Mouse (Mus musculus) myocyte (in vitro differentiated cells): ENCODE data around the gene Zfp523. TPM values are rescaled to one million over a fixed set of nuclear protein-coding genes. Genes with fewer than 3 reads are reported as not detected.

ENCODE experiments used
- H3K27me3 ChIP-seq: one replicate; pipeline ENCODE4 v1.6.1; 2011; ENCODE audit not compliant: control insufficient read depth, insufficient read depth, insufficient read length
- H3K36me3 ChIP-seq: one replicate; pipeline ENCODE4 v1.6.1; 2011; ENCODE audit not compliant: control insufficient read depth, insufficient read depth
- H3K4me2 ChIP-seq: one replicate; pipeline ENCODE4 v1.6.1; 2011; ENCODE audit warnings: low read depth, control low read depth
- H3K4me3 ChIP-seq: one replicate; pipeline ENCODE4 v1.5.1; 2011; ENCODE audit warnings: mild to moderate bottlenecking, control low read depth, moderate library complexity
- H3K79me2 ChIP-seq: one replicate; pipeline ENCODE4 v1.6.1; 2011; ENCODE audit not compliant: control insufficient read depth, insufficient read depth
- H3ac ChIP-seq: one replicate; pipeline ENCODE4 v1.6.1; 2011; ENCODE audit not compliant: control insufficient read depth, insufficient read length
- CEBPB ChIP-seq: IDR thresholded peaks from 2 replicates; pipeline ENCODE4 v1.6.1; 2011; ENCODE audit warnings: mild to moderate bottlenecking, moderate library complexity; ENCODE audit not compliant: poor library complexity, insufficient read depth, severe bottlenecking
- E2F4 ChIP-seq: IDR thresholded peaks from one replicate; pipeline ENCODE4 v1.6.1; 2011; ENCODE audit warnings: mild to moderate bottlenecking, control low read depth, moderate library complexity; ENCODE audit not compliant: insufficient read depth
- MAX ChIP-seq: IDR thresholded peaks from one replicate; pipeline ENCODE4 v1.6.1; 2011; ENCODE audit warnings: low read depth, mild to moderate bottlenecking, control low read depth
- MYOD1 ChIP-seq, 3 experiments: IDR thresholded peaks; one replicate each; pipeline ENCODE4 v1.6.1; 2011; ENCODE audit warnings: control low read depth in 2 of 3, low read depth in 2 of 3, mild to moderate bottlenecking in 2 of 3, moderate library complexity in 1 of 3; ENCODE audit not compliant: insufficient read length in 2 of 3, control insufficient read depth in 1 of 3
- MYOG ChIP-seq, 3 experiments: IDR thresholded peaks; one replicate each; pipeline ENCODE4 v1.6.1; 2011; ENCODE audit warnings: control low read depth in 2 of 3, low read depth in 2 of 3, mild to moderate bottlenecking in 2 of 3; ENCODE audit not compliant: insufficient read length in 2 of 3, control insufficient read depth in 1 of 3, insufficient read depth in 1 of 3
- POLR2A ChIP-seq: IDR thresholded peaks from one replicate; pipeline ENCODE4 v1.6.1; 2011; ENCODE audit warnings: low read depth, mild to moderate bottlenecking, control low read depth, moderate library complexity; ENCODE audit not compliant: insufficient read length
- POLR2AphosphoS2 ChIP-seq: IDR thresholded peaks from one replicate; pipeline ENCODE4 v1.6.1; 2011; ENCODE audit warnings: low read depth, control low read depth; ENCODE audit not compliant: insufficient read length
- REST ChIP-seq: IDR thresholded peaks from one replicate; pipeline ENCODE4 v1.6.1; 2011; ENCODE audit warnings: mild to moderate bottlenecking, control low read depth, moderate library complexity; ENCODE audit not compliant: insufficient read depth, insufficient read length
- SRF ChIP-seq: IDR thresholded peaks from one replicate; pipeline ENCODE4 v1.6.1; 2011; ENCODE audit warnings: low read depth; ENCODE audit not compliant: control insufficient read depth, insufficient read length
- TCF12 ChIP-seq: IDR thresholded peaks from one replicate; pipeline ENCODE4 v1.6.1; 2011; ENCODE audit warnings: mild to moderate bottlenecking, control low read depth; ENCODE audit not compliant: poor library complexity, insufficient read depth, severe bottlenecking
- TCF3 ChIP-seq: IDR thresholded peaks from one replicate; pipeline ENCODE4 v1.6.1; 2011; ENCODE audit warnings: low read depth, control low read depth; ENCODE audit not compliant: insufficient read length
- USF1 ChIP-seq: IDR thresholded peaks from one replicate; pipeline ENCODE4 v1.6.1; 2011; ENCODE audit warnings: low read depth, mild to moderate bottlenecking, control low read depth, moderate library complexity
- polyA plus RNA-seq: library from polyadenylated mRNA; unstranded; fragments of >200 nt; fragmentation: generic; extraction: Trizol; gene quantifications from one replicate; pipeline ENCODE4 v1.2.1, GENCODE M21; 2012; ENCODE audit warnings: missing spikeins

Zfp523 gene
- polyA plus RNA-seq, 1 experiment, result 32.8 TPM

GRCm38 (mm10) chr17:28223561-28224391 lies 46.8 kb downstream of the Zfp523 start:
- peak overlapping the region; percentile 21 for H3K4me3 ChIP-seq
- H3K27me3 ChIP-seq, result no peaks in the 10 kb centered on the region
- H3ac ChIP-seq, result peak overlapping the region; percentile 11
- TF ChIP-seq MYOG (IDR thresholded peaks at IDR 0.05; ENCODE audit: control insufficient read depth in 1 of 3, insufficient read depth in 1 of 3, insufficient read length in 2 of 3, low read depth in 2 of 3) (peak; percentile 23 to 72 (median 69)), POLR2AphosphoS2 (peak; percentile 51), MYOD1 (IDR thresholded peaks at IDR 0.05; ENCODE audit: control insufficient read depth in 1 of 3, insufficient read length in 2 of 3, low read depth in 2 of 3) (peak in 2 of 3 experiments; percentile 58 to 81), MAX (no peak), POLR2A (peak; percentile 65), TCF3 (no peak)
- no peaks in the 10 kb centered on the region for H3K79me2 ChIP-seq
- peak overlapping the region; percentile 78 for H3K4me2 ChIP-seq
- H3K36me3 ChIP-seq, result no peaks in the 10 kb centered on the region

- H3K4me2 ChIP-seq, result peak overlapping the region; percentile 29
- TF ChIP-seq MYOG (IDR thresholded peaks at IDR 0.05; ENCODE audit: control insufficient read depth in 1 of 3, insufficient read depth in 1 of 3, insufficient read length in 2 of 3, low read depth in 2 of 3) (no peak), CEBPB (no peak), MYOD1 (IDR thresholded peaks at IDR 0.05; ENCODE audit: control insufficient read depth in 1 of 3, insufficient read length in 2 of 3, low read depth in 2 of 3) (no peak), REST (no peak), TCF3 (no peak), SRF (no peak), MAX (no peak), E2F4 (no peak), TCF12 (no peak), USF1 (no peak), POLR2A (no peak), POLR2AphosphoS2 (no peak)
These were observed 47.7 kb downstream of the Zfp523 start for GRCm38 (mm10) chr17:28224615-28225014.

DNA sequence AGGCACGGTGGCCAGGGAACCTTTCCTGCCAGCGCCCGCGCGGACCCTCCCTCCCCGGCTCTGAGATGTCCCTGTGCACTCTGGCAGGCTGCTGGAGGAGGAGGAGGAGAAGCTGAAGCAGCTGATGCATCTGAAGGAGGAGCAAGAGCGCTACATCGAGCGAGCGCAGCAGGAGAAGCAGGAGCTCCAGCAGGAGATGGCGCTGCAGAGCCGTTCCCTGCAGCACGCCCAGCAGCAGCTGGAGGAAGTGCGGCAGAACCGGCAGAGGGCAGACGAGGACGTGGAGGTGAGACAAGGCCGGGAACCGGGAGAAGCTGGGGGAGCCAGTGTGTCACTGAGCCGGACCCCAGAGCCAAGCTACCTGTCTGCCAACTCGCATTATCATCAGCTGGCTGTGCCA lies 49.1 kb downstream of the Zfp523 start:
- no peaks in the 10 kb centered on the region for H3K36me3 ChIP-seq
- no peak overlapping the region for H3K4me3 ChIP-seq
- no peaks in the 10 kb centered on the region for H3K79me2 ChIP-seq
- H3K4me2 ChIP-seq, result peak overlapping the region; percentile 70
- no peak for TF ChIP-seq MAX
- peak in 2 of 3 experiments; percentile 78 to 84 for TF ChIP-seq MYOD1 (IDR thresholded peaks at IDR 0.05; ENCODE audit: control insufficient read depth in 1 of 3, insufficient read length in 2 of 3, low read depth in 2 of 3)
- TF ChIP-seq REST, result no peak
- no peak for TF ChIP-seq CEBPB
- peak; percentile 64 for TF ChIP-seq SRF
- TF ChIP-seq MYOG (IDR thresholded peaks at IDR 0.05; ENCODE audit: control insufficient read depth in 1 of 3, insufficient read depth in 1 of 3, insufficient read length in 2 of 3, low read depth in 2 of 3), result peak; percentile 48 to 92 (median 91)
- H3ac ChIP-seq, result no peak overlapping the region
- H3K27me3 ChIP-seq, result no peaks in the 10 kb centered on the region

More at GRCm38 (mm10) chr17:28224615-28225014, 47.7 kb downstream of the Zfp523 start:
- no peaks in the 10 kb centered on the region for H3K79me2 ChIP-seq
- no peaks in the 10 kb centered on the region for H3K27me3 ChIP-seq
- H3ac ChIP-seq, result no peak overlapping the region
- no peaks in the 10 kb centered on the region for H3K36me3 ChIP-seq
- H3K4me3 ChIP-seq, result no peak overlapping the region

- H3K27me3 ChIP-seq, result no peaks in the 10 kb centered on the region
- no peak overlapping the region for H3K4me3 ChIP-seq
- no peaks in the 10 kb centered on the region for H3K36me3 ChIP-seq
- H3K4me2 ChIP-seq, result no peak overlapping the region
- H3ac ChIP-seq, result no peak overlapping the region
- peaks cover 27% of the 10 kb centered on the region for H3K79me2 ChIP-seq
- no peak for TF ChIP-seq USF1
- TF ChIP-seq TCF3, result no peak
- no peak for TF ChIP-seq SRF
- no peak for TF ChIP-seq MYOD1 (IDR thresholded peaks at IDR 0.05; ENCODE audit: control insufficient read depth in 1 of 3, insufficient read length in 2 of 3, low read depth in 2 of 3)
- no peak for TF ChIP-seq MYOG (IDR thresholded peaks at IDR 0.05; ENCODE audit: control insufficient read depth in 1 of 3, insufficient read depth in 1 of 3, insufficient read length in 2 of 3, low read depth in 2 of 3)
- TF ChIP-seq E2F4, result no peak
- no peak for TF ChIP-seq CEBPB
- no peak for TF ChIP-seq REST
- TF ChIP-seq POLR2A, result no peak
- TF ChIP-seq TCF12, result no peak
- TF ChIP-seq POLR2AphosphoS2, result no peak
- TF ChIP-seq MAX, result no peak
These were observed 53.6 kb downstream of the Zfp523 start for GRCm38 (mm10) chr17:28230486-28230885.
